Mouse (Mus musculus): Measurements from ENCODE around the gene Hdac1. TPM values are rescaled to one million over a fixed set of nuclear protein-coding genes. Genes with fewer than 3 reads are reported as not detected.

Hdac1 gene
- polyA plus RNA-seq, 1 experiment from 2014 or later, result 244 TPM

DNA sequence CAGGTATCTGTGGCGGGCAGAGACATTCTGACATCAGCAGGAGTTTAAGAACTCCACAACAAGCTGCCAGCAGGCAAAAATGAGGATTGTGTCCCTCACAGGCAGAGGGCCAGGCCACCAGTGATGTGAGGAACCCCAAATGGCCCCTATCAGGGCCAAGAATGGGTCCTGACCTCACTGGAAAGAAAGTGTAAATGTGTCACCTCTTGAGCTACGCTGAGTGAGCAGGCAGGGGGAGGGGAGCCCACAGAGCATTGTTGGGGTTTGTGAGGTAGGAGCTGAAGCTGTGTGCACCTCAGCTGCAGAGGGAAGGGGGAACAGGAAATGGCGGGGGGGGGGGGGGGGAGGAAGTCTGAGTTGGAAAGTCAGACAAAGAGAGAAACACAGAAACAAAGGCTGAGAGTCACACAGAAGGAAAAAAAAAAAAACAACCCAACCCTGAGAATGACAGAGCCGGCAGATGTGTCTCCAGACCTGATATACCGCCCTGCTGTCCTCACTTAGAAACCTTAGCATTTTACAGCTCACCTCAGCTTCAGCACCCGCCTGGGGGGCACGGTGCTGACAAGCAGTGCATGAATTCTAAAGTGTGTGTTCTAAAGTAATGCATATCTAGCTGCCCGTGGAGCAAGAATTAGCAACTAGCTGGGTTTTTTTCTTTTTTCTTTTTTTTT lies 32.8 kb upstream of the Hdac1 start:
- H3K27ac ChIP-seq, result peak overlapping the region; percentile 69; the same call in 1 of the 2 replicates
- peaks cover 8% of the 10 kb centered on the region for H3K4me1 ChIP-seq
- ATAC-seq (ENCODE audit: low FRiP score, low read depth), result peak; percentile 66; the same call in 1 of the 2 replicates
- no peak overlapping the region for H3K4me3 ChIP-seq
- H3K9ac ChIP-seq, result no peak overlapping the region
- no peaks in the 10 kb centered on the region for H3K27me3 ChIP-seq
- 24% methylated on average over 7 of the region's 8 CpGs for WGBS
- H3K4me2 ChIP-seq (replicated peaks), result peak overlapping the region; percentile 36
- no peaks in the 10 kb centered on the region for H3K36me3 ChIP-seq
- H3K9me3 ChIP-seq, result no peaks in the 10 kb centered on the region

DNA sequence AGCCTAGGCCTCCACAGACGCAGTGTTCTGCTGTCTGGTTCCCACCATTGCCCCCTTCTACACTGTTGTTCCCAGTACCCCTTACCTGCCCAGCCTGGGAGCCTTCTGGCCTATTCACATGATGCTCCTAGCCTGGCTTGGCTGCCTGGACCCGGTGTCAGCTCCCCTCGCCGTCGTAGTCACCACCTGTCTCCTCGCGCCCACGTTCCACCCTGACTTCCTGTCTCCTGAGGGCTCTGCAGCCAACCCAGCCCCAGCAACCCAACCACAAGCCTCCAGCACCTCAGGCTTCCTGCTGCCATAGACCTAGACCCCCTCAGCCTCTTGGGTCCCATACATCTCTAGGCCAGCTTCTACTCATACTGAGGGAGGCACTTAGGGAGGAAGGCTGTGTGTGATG lies 30.9 kb upstream of the Hdac1 start, which contains the start of gene Lck:
Lck (minus strand) TSS at position 212 of the 400 bp plus-strand sequence.
- Histone ChIP-seq H3K4me1 (peaks cover 8% of the 10 kb centered on the region), H3K36me3 (no peaks in the 10 kb centered on the region), H3K9ac (no peak within 1 kb of the TSS), H3K4me2 (replicated peaks) (no peak within 1 kb of the TSS), H3K27ac (no peak within 1 kb of the TSS), H3K27me3 (no peaks in the 10 kb centered on the region), H3K4me3 (no peak within 1 kb of the TSS), H3K9me3 (no peaks in the 10 kb centered on the region)
- WGBS, result 86% methylated on average over 8 of the region's 8 CpGs
- ATAC-seq (ENCODE audit: low FRiP score, low read depth), result no peak

DNA sequence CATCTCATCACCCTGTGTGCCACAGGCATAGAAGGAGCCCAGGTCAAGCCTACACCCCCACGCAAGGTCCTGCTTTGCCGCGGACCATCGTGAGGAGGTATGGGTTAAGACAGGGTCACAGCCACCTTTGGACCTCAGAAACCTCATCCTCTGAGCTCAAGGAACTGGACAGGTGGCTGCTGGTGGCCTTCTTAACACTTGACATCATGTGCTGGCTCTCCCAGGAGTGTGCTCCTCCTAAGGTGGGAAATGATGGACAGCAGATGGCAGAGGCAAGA lies 30.5 kb upstream of the Hdac1 start:
- H3K4me2 ChIP-seq (replicated peaks), result no peak overlapping the region
- no peaks in the 10 kb centered on the region for H3K36me3 ChIP-seq
- H3K4me1 ChIP-seq, result peaks cover 8% of the 10 kb centered on the region
- no peak overlapping the region for H3K27ac ChIP-seq
- no peak for ATAC-seq (ENCODE audit: low FRiP score, low read depth)
- no peak overlapping the region for H3K9ac ChIP-seq
- no peak overlapping the region for H3K4me3 ChIP-seq
- 94% methylated on average over 4 of the region's 4 CpGs for WGBS
- no peaks in the 10 kb centered on the region for H3K27me3 ChIP-seq
- H3K9me3 ChIP-seq, result no peaks in the 10 kb centered on the region

DNA sequence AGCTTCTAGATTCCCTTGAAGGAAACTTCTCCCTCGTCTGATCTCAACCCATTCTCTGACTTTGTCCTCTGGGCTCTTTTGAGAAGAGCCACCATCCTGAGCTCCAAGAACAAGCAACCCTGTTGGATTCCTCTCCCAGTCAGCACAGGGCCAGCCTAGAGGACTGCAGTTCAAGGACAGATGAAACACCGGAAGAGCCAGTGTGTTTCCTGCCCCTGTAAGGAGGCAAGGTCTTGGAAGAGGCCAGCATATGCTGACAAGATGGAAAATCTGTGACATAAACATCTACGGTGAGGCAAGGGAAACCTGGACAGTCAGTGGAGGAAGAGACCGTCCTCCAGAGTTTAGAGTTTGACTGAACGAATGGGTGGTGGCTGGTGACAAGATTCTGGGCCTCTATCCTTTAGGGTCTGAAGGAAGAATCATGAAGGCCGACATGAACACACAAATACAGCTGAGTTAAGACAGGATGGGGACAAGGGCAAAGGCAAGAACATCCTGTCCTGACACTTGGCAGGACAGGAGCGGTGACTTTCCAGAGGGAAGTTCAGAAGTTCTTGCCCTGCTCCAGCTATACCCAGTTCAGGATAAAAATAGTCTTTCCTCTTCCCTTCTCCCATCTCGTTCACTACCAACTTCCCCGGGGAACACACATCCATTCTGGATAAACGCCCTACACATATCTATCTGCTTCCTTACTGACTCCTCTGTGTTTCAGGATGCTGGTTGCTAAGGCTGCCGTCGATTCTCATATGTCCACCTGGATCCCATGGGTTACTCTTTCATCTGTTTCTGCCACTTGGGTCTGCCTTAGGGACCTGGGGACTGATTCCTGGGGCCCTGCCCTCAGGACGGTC lies 30.0 kb upstream of the Hdac1 start:
- no peak overlapping the region for H3K4me3 ChIP-seq
- no peak overlapping the region for H3K27ac ChIP-seq
- no peaks in the 10 kb centered on the region for H3K9me3 ChIP-seq
- H3K36me3 ChIP-seq, result no peaks in the 10 kb centered on the region
- no peak for ATAC-seq (ENCODE audit: low FRiP score, low read depth)
- H3K4me2 ChIP-seq (replicated peaks), result no peak overlapping the region
- H3K9ac ChIP-seq, result no peak overlapping the region
- 81% methylated on average over 13 of the region's 13 CpGs for WGBS
- H3K4me1 ChIP-seq, result peaks cover 8% of the 10 kb centered on the region
- no peaks in the 10 kb centered on the region for H3K27me3 ChIP-seq

DNA sequence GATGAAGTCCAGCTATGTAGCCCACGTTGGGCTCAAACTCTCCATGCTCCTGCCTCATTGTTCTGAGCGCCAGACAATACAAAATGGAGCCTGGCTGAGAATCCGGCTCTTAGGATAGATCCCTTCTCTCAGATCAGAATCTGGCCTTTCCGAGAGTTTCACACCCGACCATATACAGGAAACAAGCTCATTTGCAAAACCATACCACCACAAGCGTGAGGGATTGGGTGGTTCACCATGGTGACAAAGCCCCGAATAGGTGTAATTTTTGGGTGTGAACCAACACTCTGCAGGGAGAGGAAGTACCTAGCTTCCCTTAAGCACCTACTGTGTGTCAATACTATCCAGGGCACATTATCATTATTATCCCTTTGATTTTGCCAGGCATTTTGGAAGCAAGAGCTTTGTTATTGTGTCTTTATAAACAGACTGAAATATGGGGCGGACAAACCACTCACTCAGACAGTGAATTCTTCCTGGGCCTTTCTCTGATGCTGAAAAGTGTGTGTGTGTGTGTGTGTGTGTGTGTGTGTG lies 29.1 kb upstream of the Hdac1 start:
- no peak for ATAC-seq (ENCODE audit: low FRiP score, low read depth)
- WGBS, result 71% methylated on average over 8 of the region's 8 CpGs
- H3K9ac ChIP-seq, result no peak overlapping the region
- no peaks in the 10 kb centered on the region for H3K27me3 ChIP-seq
- H3K4me3 ChIP-seq, result no peak overlapping the region
- H3K4me2 ChIP-seq (replicated peaks), result no peak overlapping the region
- H3K36me3 ChIP-seq, result no peaks in the 10 kb centered on the region
- no peaks in the 10 kb centered on the region for H3K9me3 ChIP-seq
- H3K27ac ChIP-seq, result no peak overlapping the region
- H3K4me1 ChIP-seq, result peaks cover 8% of the 10 kb centered on the region

DNA sequence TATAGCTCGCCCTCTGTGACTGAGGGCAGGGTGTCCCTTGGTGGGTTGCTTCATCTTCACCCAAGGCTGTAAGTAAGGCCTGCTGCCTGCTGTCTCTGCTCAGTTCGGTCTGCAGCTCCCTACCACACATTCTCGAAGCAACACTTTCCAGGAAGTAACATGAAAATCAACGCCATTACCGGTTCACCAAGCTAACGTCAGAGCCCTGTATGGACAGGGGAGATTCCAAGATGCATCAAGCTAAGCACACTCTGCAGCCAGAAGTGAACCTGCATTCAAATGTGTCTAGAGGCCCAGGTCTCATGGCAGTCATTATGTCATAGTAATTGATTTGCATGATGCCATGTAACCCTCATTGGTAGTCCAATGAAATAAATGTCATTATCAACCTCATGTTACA lies 27.5 kb upstream of the Hdac1 start:
- Histone ChIP-seq H3K36me3 (no peaks in the 10 kb centered on the region), H3K4me2 (replicated peaks) (no peak overlapping the region), H3K4me3 (no peak overlapping the region), H3K27me3 (no peaks in the 10 kb centered on the region), H3K9ac (no peak overlapping the region), H3K9me3 (no peaks in the 10 kb centered on the region), H3K27ac (no peak overlapping the region), H3K4me1 (peaks cover 2% of the 10 kb centered on the region)
- no peak for ATAC-seq (ENCODE audit: low FRiP score, low read depth)
- 85% methylated on average over 6 of the region's 6 CpGs for WGBS

DNA sequence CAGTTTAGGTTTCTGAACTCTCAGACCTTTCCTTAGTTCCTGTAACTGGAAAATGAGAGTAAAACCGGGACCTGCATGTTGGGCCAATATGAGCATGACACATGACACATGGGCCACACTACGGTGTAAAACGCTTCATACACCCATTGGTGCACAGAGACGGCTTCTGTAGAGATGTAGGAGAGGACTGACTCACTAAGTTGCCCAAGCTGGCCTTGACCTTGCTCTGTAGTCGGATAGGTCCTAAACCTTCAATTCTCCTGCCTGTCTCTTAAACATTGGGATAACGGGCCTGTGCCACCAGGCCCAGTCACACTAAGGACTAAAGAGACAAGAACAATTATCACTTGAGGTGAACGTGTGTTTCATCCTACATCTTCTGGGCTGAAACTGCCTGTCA lies 25.9 kb upstream of the Hdac1 start:
- ATAC-seq (ENCODE audit: low FRiP score, low read depth), result no peak
- H3K4me3 ChIP-seq, result no peak overlapping the region
- WGBS, result 93% methylated on average over 7 of the region's 7 CpGs

DNA sequence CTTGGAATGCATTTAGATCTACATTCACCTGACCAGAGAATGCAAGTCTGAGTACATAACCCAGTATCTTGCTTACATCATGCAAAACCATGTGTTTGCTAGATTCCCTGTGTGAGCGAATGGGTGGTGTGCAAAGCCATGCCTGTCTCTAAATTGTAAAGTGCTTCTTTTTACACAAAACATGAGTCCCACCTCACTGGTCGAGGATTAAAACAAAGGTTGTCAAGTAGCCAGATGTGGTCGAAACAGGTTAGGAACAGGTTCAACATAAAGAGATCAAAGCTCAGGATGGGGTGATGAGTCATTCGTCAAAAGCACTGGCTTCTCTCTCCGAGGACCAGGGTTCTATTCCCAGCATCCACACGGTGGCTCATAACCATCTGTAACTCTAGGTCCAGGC lies 22.6 kb upstream of the Hdac1 start:
- ATAC-seq (ENCODE audit: low FRiP score, low read depth), result no peak
- no peak overlapping the region for H3K4me2 ChIP-seq (replicated peaks)
- no peak overlapping the region for H3K27ac ChIP-seq
- no peak overlapping the region for H3K9ac ChIP-seq
- no peak overlapping the region for H3K4me3 ChIP-seq
- 81% methylated on average over 6 of the region's 6 CpGs for WGBS
- peaks cover 7% of the 10 kb centered on the region for H3K4me1 ChIP-seq
- no peaks in the 10 kb centered on the region for H3K36me3 ChIP-seq
- H3K9me3 ChIP-seq, result no peaks in the 10 kb centered on the region
- no peaks in the 10 kb centered on the region for H3K27me3 ChIP-seq

More for the DNA sequence above, 25.9 kb upstream of the Hdac1 start:
- peaks cover 5% of the 10 kb centered on the region for H3K4me1 ChIP-seq
- no peaks in the 10 kb centered on the region for H3K36me3 ChIP-seq
- H3K27ac ChIP-seq, result no peak overlapping the region
- H3K4me2 ChIP-seq (replicated peaks), result no peak overlapping the region
- no peaks in the 10 kb centered on the region for H3K27me3 ChIP-seq
- no peaks in the 10 kb centered on the region for H3K9me3 ChIP-seq
- H3K9ac ChIP-seq, result no peak overlapping the region

DNA sequence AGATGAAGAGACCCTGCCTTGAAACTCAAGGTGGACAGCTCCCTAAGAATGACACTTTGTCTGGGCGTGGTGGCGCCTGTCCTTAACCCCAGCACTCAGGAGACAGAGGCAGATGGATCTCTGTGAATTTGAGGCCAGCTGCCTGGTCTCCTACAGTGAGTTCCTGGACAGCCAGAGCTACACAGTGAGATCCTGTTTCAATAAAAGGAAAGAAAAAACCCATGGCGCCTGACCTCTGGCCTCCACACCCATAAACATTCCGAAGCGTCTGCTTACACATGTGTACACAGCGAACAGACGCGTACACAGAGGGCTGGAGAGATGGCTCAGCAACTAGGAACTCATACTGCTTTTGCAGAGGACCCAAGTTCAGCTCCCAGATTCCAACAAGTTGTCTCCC lies 21.2 kb upstream of the Hdac1 start:
- Histone ChIP-seq H3K9ac (no peak overlapping the region), H3K36me3 (no peaks in the 10 kb centered on the region), H3K4me2 (replicated peaks) (no peak overlapping the region), H3K9me3 (no peaks in the 10 kb centered on the region), H3K27me3 (no peaks in the 10 kb centered on the region), H3K4me1 (peaks cover 7% of the 10 kb centered on the region), H3K4me3 (no peak overlapping the region), H3K27ac (no peak overlapping the region)
- 17% methylated on average over 8 of the region's 8 CpGs for WGBS
- peak; percentile 48; the same call in 1 of the 2 replicates for ATAC-seq (ENCODE audit: low FRiP score, low read depth)

DNA sequence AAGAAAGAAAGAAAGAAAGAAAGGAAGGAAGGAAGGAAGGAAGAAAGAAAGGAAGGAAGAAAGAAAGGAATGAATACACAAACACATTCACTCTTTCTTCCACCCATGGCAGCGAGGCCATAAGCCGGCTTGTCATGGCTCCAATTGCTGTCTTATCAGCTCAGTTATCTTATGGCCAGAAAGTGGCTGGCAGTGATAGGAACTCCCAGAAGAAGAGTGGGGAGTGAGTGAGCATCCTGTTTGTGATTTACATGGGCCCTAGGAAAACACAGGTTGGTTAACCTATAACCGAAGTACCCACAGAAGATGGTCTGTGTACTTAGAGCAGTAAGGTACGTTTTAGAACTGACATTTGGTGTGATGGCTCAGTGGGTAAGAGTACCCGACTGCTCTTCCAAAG lies 18.7 kb upstream of the Hdac1 start:
- Histone ChIP-seq H3K4me3 (no peak overlapping the region), H3K27ac (no peak overlapping the region), H3K4me1 (peaks cover 17% of the 10 kb centered on the region), H3K27me3 (no peaks in the 10 kb centered on the region), H3K9me3 (no peaks in the 10 kb centered on the region), H3K4me2 (replicated peaks) (no peak overlapping the region), H3K36me3 (no peaks in the 10 kb centered on the region), H3K9ac (no peak overlapping the region)
- ATAC-seq (ENCODE audit: low FRiP score, low read depth), result no peak
- WGBS, result 91% methylated on average over 5 of the region's 5 CpGs

DNA sequence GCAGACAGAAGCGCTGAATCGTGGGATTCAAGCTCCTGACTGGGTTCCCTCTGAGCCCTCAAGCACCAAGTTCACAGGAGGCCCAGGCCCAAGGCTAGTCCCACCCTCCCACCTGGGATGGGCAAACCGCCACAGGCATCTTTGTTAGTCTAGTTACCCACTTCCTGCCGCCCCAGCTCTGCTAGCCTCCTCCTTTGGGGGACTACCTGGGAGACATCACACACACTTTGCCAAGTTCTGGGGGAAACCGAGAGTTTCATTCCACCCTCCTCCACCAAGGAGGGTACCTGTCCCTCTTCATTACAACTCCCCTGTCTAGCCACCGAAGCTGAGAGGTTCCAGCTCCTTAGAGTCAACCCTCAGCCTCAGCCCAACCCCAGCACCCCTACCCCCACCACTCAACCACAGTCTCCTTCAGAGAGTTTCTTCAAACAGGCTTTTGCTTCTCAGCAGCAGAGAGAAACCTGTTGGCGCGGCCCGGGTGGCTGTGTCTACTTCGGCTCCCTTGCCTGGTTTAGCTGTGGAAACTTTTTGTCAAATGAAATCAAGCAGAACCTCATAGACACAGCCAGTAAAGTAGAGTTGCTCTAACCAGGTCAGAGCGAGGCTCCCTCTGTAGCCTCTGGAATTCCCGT lies 15.9 kb upstream of the Hdac1 start:
- H3K9ac ChIP-seq, result no peak overlapping the region
- ATAC-seq (ENCODE audit: low FRiP score, low read depth), result no peak
- H3K9me3 ChIP-seq, result no peaks in the 10 kb centered on the region
- no peak overlapping the region for H3K4me2 ChIP-seq (replicated peaks)
- no peak overlapping the region for H3K4me3 ChIP-seq
- WGBS, result 83% methylated on average over 12 of the region's 12 CpGs
- H3K4me1 ChIP-seq, result peaks cover 24% of the 10 kb centered on the region
- no peak overlapping the region for H3K27ac ChIP-seq
- H3K36me3 ChIP-seq, result no peaks in the 10 kb centered on the region
- no peaks in the 10 kb centered on the region for H3K27me3 ChIP-seq

DNA sequence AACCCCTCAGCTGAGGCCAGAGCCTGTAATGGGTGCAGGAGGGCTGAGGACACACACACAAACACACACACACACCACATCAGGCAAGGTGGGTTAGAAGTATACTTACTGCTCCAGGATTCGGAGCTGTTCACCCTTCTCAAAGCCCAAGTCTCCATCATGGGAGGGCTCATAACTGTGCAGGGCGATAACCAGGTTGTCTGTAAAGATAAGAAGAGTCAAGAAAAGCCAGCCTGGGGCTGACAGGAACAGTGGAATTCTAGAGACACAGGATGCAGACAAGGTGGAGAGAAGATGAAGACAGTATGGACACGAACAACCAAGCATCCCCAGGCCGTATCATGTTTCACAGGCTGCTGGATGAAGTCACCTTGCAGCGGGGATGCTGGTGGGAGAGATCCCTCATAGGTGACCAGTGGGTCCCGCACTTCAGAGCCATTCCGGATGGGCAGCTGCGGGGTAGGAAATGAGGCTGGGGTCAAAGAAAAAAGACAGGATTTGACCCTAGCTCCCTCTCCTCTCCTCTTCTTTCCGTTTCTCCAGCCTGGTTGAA lies 14.8 kb upstream of the Hdac1 start:
- Histone ChIP-seq H3K4me2 (replicated peaks) (peak overlapping the region; percentile 93), H3K4me1 (peaks cover 21% of the 10 kb centered on the region), H3K9me3 (no peaks in the 10 kb centered on the region), H3K27me3 (no peaks in the 10 kb centered on the region), H3K9ac (peak overlapping the region; percentile 71), H3K4me3 (peak overlapping the region; percentile 61), H3K27ac (no peak overlapping the region; the same call in 1 of the 2 replicates), H3K36me3 (no peaks in the 10 kb centered on the region)
- 67% methylated on average over 9 of the region's 9 CpGs for WGBS
- no peak for ATAC-seq (ENCODE audit: low FRiP score, low read depth)

Measured in limb, embryonic 13.5 days (tissue).